Mouse (Mus musculus) heart, postnatal 36 days (tissue): ENCODE data around the gene Sel1l3. TPM values are rescaled to one million over a fixed set of nuclear protein-coding genes. Genes with fewer than 3 reads are reported as not detected.

Experiments
- DNase-seq, 2 experiments: peaks; one replicate each; pipeline ENCODE4 v3.0.0; 2021 to 2022
- intact Hi-C: fragments of 180-260 bp; cut with DNase I; formaldehyde crosslinking; loops from one replicate; pipeline ENCODE4 v1.15.1; 2025
- total RNA-seq, 2 experiments: library from RNA; stranded (reverse); gene quantifications; 2 replicates each; pipeline ENCODE4 v1.2.3; 2021

The Sel1l3 gene
- total RNA-seq, 2 experiments from 2014 or later: 1.3 to 2.8 TPM

DNA sequence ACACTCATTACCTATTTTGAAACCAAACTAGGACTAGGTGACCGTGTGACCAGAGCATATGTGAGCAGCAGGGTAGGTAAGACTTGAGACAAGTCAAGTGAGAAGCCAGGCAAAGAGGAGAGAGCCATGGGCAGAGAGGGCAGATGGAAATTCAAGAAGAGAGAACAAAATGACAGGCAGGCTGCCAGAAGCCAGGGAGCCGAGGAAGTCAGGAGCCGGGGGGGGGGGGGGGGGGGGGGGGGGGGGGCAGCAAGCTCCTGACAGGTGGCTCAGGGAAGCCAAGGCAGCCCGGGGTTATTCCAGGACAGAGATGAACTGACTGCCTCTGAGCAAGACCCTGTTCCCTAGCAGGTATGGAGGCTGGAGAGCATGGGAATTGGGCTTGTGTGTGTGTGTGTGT, 37.7 kb downstream of the Sel1l3 start:
- intact Hi-C loops: no loop called here
- no peak for DNase-seq

DNA sequence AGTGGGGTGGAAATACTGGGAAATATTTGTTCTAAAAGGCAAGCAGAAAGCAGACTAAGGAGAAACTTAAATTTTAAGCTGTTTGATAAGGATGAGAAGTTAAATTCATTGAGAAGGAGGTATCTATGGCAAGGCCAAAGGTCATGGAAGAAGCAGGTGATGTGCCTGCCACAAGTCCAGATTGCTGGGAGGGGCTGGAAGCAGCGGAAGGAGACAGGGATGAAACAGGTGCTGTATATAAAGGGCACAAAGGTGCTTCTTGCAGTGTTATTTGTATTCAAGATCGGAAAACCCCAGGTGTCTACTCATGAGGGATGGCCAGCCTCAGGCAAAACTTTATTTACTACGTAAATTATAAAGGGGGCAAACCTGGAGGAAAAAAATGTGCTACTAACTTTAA, 38.5 kb downstream of the Sel1l3 start:
- intact Hi-C loops: no loop called here
- DNase-seq: no peak

DNA sequence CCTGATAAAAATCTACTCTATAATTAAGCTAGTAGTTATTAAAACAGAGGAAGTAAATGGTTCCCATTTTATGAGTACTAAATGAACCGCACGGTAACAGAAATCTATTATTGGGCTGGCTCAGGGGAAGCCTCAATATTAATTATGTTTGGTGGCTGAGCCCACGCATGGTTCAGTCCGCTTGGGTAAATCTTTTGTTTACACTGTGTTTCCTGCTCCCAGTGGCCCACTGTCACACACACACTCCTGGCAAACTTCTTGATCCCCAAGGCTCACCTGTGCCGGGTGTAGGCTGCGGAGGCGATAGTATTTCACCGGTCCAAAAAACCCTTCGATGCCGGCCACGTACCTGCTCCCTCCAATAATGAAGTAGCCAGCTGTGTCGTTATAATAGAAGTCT, 39.3 kb downstream of the Sel1l3 start:
- no peak for DNase-seq
- intact Hi-C loops: no loop called here

DNA sequence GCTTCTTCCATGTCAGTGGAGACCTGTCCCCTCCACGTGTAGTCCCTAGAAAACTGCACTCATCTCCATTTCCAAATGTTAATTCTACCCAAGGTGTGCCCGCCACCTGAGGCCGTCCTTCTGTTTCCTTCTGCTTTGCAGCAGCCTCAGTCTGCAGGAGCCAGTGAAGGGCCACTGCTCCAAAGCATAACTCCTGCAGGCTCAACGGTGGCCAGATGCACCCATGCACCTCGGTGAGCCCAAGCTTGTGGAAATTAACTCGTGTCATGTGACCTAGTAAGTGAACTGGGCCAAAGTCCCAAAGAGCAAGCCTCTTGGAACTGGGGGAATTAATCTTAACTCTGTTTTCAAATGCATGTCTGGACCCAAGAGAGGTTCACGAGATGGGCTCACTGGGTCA, 40.8 kb downstream of the Sel1l3 start:
- no peak for DNase-seq
- intact Hi-C loops: no loop called here

DNA sequence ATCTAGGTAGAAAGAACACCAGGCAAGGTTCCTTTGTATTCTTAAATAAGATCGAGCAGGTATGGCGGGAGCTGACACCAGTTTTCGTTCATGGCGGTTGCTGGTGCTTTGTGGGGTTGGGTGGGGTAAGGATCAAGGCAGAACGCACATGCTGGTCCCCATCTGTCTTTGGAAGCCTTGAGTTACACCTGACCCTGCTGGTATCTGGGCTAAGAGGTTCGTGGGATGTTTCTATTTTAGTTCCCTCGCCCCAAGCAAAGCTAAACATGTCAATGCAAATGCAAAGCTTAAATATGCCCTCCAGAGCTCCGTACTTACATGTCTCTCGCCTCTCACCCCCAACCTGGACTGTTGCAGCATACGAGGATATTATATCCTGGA, 41.5 kb downstream of the Sel1l3 start:
- intact Hi-C loops: no loop called here
- no peak for DNase-seq

DNA sequence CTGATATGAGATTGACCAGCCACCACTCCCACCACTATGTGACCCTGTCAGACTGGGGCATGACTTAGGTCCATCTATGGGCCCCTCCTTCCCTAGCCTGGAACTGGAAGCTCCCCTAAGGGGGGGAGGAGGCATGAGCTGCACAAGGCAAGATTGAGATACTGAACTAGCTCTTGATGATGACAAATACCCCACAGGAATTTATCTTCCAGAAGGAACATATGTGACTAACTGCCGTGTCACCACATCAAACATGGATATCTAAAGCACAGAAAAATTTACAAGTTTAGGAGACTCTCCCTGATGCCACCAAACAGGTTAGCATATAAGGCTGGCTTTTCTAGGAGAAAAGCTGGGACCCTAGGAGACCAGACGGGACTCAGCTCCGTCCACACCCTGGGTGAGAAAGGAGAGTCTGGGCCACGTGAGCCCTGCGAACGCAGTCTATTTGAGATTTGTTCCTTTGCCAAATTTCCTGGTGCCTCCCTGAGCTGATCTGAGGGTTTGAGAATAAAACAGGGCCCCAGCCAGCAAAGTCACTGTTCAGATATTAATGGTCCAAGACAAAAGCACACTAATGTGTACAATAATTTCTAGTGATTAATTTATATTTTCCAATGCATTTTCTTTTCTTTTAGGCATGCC, 42.0 kb downstream of the Sel1l3 start:
- intact Hi-C loops: no loop called here
- DNase-seq: no peak

DNA sequence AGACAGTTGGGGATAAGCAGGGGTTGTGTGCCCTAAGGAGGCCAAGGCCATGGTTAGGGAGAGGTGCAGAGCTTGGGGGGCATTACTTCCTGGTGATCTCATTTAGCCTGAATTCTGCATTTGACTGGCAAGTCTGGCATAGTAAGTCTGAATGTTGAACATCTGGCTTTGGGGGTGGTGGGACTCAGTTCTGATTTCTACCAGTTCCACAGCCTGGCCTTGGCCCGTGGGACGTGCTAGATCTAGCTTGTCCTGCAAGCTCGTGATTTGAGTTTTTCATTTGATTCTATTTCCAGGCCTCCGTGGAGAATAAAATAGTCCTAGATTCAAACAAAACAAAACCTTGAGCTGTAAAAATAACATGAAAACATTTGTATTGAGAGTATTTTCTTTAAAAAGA, 46.2 kb downstream of the Sel1l3 start:
- DNase-seq: no peak
- intact Hi-C loops: no loop called here

DNA sequence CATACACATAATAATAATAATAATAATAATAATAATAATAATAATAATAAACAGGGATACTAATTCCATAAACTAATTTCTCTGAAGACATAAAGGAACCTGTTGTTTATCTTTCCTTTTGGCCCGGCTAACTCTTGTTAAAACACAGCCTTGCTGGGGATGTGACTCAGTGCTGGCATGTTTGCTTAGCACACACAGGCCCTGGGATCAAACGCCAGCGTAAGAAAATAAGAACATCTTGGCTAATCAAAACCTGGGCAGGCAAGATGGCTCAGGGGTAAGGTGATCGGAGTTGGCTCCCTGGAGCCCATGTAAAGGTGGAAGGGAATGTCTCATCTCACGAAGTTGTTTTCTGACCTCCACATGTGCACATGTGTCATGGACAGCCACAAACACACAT, 48.1 kb downstream of the Sel1l3 start:
- no peak for DNase-seq
- intact Hi-C loops: no loop called here

DNA sequence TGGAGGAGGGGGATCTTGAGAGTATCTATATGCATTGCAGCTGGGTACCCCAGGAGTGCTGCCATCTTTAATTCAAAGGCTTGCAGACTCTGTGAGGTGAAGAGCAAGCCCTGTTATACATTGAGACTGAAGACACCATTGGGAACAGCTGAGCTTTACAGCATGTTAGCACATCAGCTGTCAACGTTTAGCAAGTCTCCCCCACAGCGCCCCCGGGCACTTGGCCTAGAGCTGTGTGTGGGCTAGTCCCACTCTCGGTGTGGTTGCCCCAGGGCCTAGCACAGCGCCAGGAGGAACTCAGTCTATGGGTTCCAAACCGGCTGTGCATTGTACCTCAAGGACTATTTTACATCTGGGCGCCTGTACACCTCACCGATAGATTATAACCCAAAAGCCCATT, 51.3 kb downstream of the Sel1l3 start:
- no peak for DNase-seq
- intact Hi-C loops: no loop called here

DNA sequence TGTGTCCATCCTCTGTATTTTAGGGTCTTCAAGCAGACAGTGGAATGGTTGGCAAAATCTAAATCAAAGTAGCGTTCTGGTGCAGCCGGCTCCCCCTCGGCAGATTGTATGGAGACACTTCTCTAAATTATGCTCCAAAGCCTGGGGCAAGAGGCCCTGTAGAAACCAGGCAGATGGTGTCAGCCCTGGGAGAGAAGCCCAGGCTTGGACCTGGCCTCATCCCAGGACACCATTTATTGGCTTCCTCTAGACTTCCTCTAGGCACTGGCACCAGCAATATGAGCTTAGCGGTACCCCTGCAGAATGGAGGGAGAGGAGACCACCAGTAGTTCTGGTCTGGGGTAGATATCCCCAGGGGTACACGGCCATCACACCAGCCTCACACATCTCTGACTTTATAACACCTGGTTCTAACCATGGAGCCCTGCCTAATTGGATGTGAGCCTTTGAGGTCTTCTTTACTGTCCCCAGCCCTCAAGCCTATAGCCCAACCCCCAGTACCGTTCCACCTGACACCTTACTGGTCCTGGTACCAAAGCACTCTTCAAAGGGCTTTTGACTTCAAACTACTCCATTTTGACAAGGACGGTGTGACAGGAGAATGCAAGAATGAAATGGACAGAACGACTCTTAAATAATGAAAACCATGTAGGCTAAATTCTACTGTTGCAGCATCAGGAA, 52.1 kb downstream of the Sel1l3 start:
- DNase-seq: no peak
- intact Hi-C loops: no loop called here

DNA sequence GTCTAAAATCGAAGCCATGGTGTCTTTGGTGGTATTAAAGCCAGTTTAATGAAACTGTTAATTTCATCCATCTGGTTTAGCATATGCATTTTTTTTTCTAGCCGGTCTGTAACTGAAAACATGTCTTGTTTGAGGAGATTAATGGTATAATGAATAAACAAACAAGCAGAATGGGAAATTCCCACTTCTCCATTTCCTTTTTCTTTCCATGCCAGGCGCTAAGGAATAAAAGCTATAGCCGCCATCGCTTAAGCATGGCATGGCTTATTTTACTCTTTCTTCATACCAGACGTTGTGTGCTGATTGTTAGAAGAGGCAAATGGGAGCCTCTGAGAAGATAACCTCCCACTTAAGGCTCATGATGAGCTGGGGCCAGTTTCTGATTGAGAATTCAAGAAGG, 53.5 kb downstream of the Sel1l3 start:
- DNase-seq: no peak
- intact Hi-C loops: no loop called here

DNA sequence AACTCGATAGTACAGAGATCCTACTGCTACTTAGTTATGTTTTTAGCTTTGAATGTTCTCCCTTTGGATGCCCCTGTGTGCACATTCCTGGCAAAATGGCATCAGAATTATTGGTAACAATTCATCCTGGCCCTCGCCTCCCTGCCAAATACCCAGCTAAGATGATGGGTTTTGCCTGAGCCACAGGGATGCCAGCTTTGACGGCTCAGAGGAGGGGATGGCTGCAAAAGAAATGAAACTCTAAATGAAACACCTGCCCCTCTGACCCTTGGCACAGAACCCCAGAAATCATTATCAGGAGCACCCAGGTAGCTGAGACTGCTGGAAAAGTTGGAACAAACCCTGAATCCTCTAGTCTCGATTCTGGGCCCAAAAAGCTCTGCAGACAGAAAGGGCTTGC, 54.1 kb downstream of the Sel1l3 start:
- DNase-seq: no peak
- intact Hi-C loops: no loop called here

DNA sequence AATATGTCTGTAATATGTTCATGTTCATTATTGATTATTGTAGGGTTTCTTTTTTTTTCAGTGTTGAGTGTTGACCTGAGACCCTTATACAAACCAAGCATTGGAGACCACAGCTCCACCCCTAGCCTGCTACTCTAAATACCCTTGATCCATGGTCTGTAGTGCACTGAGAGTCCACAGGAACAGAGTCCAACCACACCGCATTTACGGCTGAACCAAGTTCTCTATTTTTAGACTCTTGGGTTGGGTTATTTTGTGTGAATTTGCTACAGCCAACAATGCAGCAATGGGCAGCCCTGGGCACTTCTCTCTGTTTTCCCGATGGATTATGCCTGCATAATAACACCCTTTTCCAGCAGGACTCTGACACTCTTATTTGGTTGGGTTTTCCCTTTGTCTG, 54.6 kb downstream of the Sel1l3 start:
- DNase-seq: no peak
- intact Hi-C loops: no loop called here

DNA sequence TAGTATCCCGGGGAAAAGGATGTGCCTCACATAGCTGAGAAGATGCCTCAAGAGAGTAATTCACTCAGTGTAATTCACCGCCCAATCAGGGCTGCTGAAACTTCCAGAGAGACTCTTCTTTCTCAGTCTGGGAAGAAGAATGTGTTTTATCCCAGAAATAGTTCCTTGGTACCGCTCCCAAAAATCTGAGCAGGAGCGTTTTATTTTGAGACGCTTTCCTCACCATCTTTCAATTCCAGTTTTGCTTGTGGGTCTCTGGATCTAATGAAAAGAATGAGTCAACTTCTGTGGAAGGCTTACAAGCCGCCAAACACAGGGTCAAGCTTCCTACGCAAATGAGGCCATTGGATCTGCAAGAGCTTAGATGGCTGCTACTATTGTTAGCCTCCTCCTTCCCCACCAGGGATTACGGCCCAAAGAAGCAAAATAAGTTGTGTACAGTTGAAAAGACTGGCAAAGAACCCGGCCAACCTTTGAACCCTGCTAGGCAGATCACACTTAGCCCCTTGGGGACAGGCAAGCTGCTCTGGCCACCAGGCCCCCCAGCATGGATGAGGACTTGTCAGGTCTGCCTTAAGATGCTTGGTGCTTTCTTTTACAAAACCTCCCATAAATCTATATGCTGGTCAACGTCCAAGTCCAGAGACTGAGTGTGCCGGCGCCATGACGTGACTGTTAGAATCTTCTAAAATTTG, 57.6 kb downstream of the Sel1l3 start:
- intact Hi-C loops: no loop called here
- no peak for DNase-seq

DNA sequence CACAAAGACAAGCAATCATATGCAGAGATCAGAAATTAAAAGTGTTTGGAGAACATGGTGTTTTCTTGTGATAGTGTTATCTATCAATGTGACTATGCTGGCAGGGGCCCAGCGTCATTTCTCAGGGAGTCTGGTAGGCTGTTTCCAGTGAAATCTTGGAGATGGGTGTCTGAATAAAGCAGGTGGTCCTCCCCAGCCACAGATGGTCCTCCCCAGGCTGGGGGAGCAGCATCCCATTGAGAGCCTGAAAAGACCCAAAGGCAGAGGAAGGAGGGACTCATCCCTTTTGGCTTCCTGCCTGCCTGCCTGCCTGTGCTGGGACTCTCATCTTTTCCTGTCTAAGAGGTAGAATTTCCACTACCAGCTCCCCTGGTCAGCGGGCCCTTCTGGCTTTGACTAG, 59.2 kb downstream of the Sel1l3 start:
- no peak for DNase-seq
- intact Hi-C loops: no loop called here

DNA sequence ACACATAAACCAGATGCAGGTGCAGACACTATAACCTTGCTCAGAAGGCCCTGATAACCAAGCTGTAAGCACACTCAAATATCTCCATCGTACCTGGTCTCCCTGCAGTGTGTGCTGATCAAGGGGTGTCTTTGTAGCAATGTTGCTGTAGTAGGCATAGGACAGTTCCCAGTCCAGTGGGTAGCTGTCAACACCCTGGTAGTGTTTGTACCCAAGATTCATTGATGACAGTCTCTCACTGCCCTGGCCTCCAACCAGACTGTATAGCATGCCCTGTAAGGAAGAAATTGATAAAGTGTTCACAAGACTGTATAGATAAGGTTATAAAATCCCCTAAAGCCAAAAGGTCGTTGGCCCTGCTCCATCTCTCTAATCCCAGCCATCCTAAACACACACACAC, 59.6 kb downstream of the Sel1l3 start:
- no peak for DNase-seq
- intact Hi-C loops: no loop called here

DNA sequence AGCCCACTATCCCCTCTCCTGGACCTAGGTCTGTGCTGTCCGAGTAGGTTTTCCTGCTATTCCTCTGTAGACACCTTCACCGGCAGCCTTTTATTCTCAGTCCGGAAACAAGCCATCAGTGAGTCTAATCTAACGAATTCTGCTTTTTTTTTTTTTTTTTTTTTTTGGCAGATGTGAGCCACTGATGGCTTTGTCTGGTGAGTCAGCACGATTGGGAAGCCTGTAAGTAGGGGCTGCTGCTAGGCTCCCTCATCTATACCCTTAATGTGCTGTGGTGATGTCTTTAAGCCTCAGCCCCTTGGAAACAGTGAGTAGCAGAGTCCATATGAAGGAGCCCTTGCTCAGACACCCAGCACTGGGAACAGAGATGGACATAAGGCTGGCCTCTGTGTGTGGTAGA, 60.6 kb downstream of the Sel1l3 start:
- DNase-seq: no peak
- intact Hi-C loops: no loop called here

DNA sequence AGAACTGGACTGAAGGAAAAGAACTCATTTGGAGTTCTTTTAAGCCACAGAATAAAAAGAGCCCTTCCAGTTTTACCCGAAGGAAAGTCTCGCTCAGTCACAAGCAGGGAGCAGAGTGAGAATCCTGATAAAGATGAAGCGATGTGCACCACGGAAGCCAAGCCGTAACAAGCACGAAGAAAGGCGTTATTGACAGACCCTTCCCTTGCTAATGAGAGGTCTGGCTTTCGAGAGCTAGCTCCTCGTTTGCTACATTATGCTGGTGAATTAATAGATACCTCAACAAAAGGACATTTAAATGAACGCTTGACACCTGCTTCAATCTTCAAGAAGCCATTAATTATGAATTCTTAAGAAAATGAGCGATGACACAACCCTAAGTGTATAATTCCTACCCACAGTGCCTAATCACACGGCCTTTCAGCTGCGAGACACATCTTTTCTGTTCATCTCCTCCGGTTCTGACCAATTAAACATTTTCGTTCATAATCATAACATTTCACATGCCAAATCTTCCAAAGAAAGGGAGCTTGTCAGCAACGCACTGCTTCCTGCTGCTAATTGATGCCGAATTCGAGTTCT, 62.3 kb downstream of the Sel1l3 start:
- intact Hi-C loops: no loop called here
- no peak for DNase-seq

DNA sequence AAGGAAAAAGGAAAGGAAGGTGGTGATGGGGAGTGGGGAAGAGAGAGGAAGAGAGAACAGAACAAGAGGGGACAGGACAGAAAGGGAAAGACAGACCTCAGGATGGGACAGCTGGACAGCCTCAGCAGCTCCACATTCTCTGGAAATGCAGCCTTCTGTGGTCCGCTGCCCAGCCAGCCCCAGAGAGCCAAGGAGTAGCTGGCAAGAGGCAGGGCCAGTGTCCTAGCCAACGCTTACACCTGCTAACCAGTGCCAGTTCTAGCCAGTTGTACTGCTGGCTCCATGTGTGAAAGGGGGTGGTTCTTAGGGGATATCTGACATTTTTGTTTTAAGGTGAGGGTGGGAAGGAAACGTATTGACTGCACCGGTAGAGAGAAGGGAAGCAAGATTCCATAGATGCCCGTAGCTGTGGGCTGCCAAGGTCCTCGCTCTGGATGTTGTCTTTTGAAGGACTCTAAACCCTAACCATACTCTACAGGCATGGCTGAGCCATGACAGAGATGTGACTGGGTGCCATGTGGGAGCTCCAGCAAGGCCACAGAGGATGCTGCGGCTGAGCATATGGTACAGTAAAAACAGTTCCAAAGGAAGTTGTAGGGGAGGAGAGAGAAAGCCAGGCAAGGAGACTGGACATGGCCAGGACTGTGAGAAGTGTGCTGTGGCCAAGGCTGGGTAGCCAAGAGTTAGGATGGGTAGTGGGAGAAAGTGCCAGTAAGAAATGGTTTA, 64.6 kb downstream of the Sel1l3 start:
- intact Hi-C loops: no loop called here
- peak in 1 of 2 experiments; percentile 7 for DNase-seq

DNA sequence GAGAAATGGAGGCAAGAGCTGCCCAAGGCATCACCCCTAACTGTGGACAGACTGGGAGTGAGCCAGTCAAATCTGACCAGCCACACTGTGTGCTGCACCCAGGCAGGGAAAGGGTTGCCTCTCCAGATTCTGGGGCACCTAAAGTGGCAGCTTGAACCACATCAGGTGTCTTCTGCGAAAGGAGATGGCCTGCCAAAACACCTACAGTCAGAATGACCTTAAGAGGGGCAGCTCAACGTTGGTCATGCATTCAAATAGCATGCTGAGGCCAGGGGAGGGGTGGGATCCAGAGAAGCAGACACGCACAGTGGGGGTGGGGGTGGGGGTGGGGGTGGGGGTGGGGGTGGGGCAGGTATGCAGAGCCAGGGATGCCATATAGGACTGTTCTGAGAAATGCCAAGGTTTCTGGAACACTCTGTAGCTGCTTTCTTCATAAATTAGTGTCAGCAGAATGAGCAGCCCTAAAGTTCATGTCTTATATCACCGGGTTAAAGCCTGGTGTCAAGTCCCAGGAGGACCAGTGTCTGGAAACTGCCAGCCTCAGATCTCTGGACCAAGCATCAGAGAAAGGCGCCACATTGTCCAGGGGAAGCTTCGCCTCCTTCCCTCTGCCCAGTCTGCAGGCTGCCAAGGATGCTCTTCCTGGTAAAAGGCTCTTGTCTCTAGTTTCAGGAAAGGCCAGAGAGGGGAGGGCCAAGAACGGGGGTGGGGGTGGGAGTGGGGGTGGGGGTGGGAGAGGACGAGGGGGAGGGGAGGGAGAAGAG, 65.4 kb downstream of the Sel1l3 start:
- DNase-seq: no peak
- intact Hi-C loops: no loop called here

DNA sequence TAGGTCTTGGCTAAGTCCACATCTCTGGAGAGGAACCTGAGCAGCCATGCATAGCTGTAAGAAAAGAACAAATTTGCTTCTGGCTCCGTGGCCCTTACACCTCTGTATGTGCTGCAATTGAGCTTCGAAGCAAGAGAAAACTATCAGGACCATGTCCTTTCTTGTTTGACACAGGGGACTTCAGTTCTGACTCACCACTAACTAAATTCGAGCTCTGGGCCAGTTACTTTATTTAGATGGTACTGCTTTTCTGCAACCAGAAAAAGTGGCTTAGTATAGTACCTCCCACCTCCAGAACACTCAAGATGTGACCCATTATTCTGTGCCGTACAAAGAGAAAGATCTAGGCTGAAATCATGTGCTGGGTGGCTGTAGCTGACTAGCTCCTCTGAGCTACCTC, 66.3 kb downstream of the Sel1l3 start:
- DNase-seq: no peak
- intact Hi-C loops: no loop called here
